Mouse (Mus musculus): ENCODE data around the gene Nudc. TPM values are rescaled to one million over a fixed set of nuclear protein-coding genes. Genes with fewer than 3 reads are reported as not detected.

Gene Nudc
- total and polyA plus RNA-seq, 2 experiments from 2014 or later, result 54.1 to 265 TPM

- H3K36me3 ChIP-seq (ENCODE audit: insufficient read depth, low read length), result no peaks in the 10 kb centered on the region
- peaks cover 19% of the 10 kb centered on the region; the same call in 1 of the 2 replicates for H3K27me3 ChIP-seq (ENCODE audit: insufficient read depth, low read length)
- H3K4me1 ChIP-seq (ENCODE audit: insufficient read depth, low read length), result no peaks in the 10 kb centered on the region
- H3K27ac ChIP-seq, result no peak overlapping the region
- no peak overlapping the region for H3K4me3 ChIP-seq (ENCODE audit: low read length)
- no peaks in the 10 kb centered on the region for H3K9me3 ChIP-seq (ENCODE audit: low read length)
- ATAC-seq (no peak), DNase-seq (ENCODE audit: low spot score) (no peak)
- no peak overlapping the region for H3K9ac ChIP-seq (replicated peaks; ENCODE audit: low read length)
- 61% methylated on average over 7 of the region's 7 CpGs for WGBS
- TF ChIP-seq CTCF (IDR thresholded peaks at IDR 0.05; ENCODE audit: low read depth), result no peak
- no peak overlapping the region for H3K4me2 ChIP-seq (ENCODE audit: low read depth, low read length)
Observed at GRCm38 (mm10) chr4:133501514-133501913, 44.3 kb downstream of the Nudc start.

- H3K4me2 ChIP-seq (ENCODE audit: low read depth, low read length), result peak within 1 kb of the TSS; percentile 89
- no peaks in the 10 kb centered on the region for H3K9me3 ChIP-seq (ENCODE audit: low read length)
- DNase-seq (ENCODE audit: low spot score) (peak; percentile 91), ATAC-seq (peak; percentile 87)
- no peak for TF ChIP-seq CTCF (IDR thresholded peaks at IDR 0.05; ENCODE audit: low read depth)
- under 1% methylated on average over 37 of the region's 53 CpGs for WGBS
- no peaks in the 10 kb centered on the region for H3K36me3 ChIP-seq (ENCODE audit: insufficient read depth, low read length)
- peak within 1 kb of the TSS; percentile 66 for H3K4me3 ChIP-seq (ENCODE audit: low read length)
- peak within 1 kb of the TSS; percentile 77 for H3K9ac ChIP-seq (replicated peaks; ENCODE audit: low read length)
- H3K27ac ChIP-seq, result peak within 1 kb of the TSS; percentile 49; the same call in 1 of the 2 replicates
- peaks cover 19% of the 10 kb centered on the region; the same call in 1 of the 2 replicates for H3K27me3 ChIP-seq (ENCODE audit: insufficient read depth, low read length)
- no peaks in the 10 kb centered on the region for H3K4me1 ChIP-seq (ENCODE audit: insufficient read depth, low read length)
Observed at GRCm38 (mm10) chr4:133498160-133498724, 47.6 kb downstream of the Nudc start, which contains the start of gene Trnp1. Gene Trnp1, minus strand, starts transcription at chr4:133498550.

- Histone ChIP-seq H3K27ac (peak overlapping the region; percentile 49; the same call in 1 of the 2 replicates), H3K9me3 (ENCODE audit: low read length) (no peaks in the 10 kb centered on the region), H3K4me1 (ENCODE audit: insufficient read depth, low read length) (no peaks in the 10 kb centered on the region), H3K4me2 (ENCODE audit: low read depth, low read length) (peak overlapping the region; percentile 89), H3K9ac (replicated peaks; ENCODE audit: low read length) (peak overlapping the region; percentile 77), H3K36me3 (ENCODE audit: insufficient read depth, low read length) (no peaks in the 10 kb centered on the region), H3K4me3 (ENCODE audit: low read length) (peak overlapping the region; percentile 66), H3K27me3 (ENCODE audit: insufficient read depth, low read length) (peaks cover 19% of the 10 kb centered on the region; the same call in 1 of the 2 replicates)
- no peak for TF ChIP-seq CTCF (IDR thresholded peaks at IDR 0.05; ENCODE audit: low read depth)
- peak; percentile 49 for DNase-seq (ENCODE audit: low spot score)
- WGBS, result under 1% methylated on average over 67 of the region's 70 CpGs
- ATAC-seq, result peak; percentile 27
Observed at GRCm38 (mm10) chr4:133497461-133498159, 48.2 kb downstream of the Nudc start.

DNA sequence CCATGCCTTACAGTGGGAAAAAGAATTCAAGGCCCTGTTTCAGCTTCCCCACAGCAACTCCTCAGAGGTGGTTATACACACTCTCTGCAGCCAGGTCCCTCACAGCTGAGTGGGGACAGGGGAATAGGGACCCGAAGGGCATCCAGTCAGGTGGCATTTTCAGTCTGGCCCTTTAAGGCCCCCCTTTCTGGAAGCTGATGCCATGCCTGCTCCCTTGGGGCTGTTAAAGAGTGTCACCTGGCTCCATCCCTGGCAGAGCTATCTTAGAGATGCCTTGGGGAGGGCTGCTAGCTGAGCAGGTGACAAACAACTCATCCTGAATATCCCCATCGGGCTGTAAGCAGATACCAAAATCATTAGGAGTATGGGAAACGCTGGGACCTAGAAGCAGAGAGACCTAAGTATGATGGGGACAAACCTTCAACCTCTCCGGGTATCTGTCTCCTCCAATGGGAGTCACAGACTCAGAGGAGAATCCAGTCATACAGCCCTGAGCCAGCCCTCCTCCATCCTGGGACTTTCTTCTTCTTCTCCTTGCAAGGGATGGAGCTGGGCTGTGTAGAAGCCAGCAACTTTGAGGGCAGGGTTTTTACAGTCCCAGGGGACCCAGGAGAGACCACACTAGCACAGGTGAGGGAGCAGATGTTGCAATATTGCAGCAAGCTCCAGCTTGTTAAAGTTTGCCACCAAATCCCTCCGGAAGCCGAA lies 48.9 kb downstream of the Nudc start:
- TF ChIP-seq CTCF (IDR thresholded peaks at IDR 0.05; ENCODE audit: low read depth), result no peak
- no peaks in the 10 kb centered on the region for H3K4me1 ChIP-seq (ENCODE audit: insufficient read depth, low read length)
- WGBS, result 21% methylated on average over 6 of the region's 6 CpGs
- no peak overlapping the region for H3K27ac ChIP-seq
- ATAC-seq, result no peak
- DNase-seq (ENCODE audit: low spot score), result no peak
- H3K4me3 ChIP-seq (ENCODE audit: low read length), result peak overlapping the region; percentile 66
- H3K27me3 ChIP-seq (ENCODE audit: insufficient read depth, low read length), result peaks cover 19% of the 10 kb centered on the region; the same call in 1 of the 2 replicates
- H3K36me3 ChIP-seq (ENCODE audit: insufficient read depth, low read length), result no peaks in the 10 kb centered on the region
- H3K4me2 ChIP-seq (ENCODE audit: low read depth, low read length), result peak overlapping the region; percentile 89
- no peaks in the 10 kb centered on the region for H3K9me3 ChIP-seq (ENCODE audit: low read length)
- H3K9ac ChIP-seq (replicated peaks; ENCODE audit: low read length), result peak overlapping the region; percentile 77; the same call in 1 of the 2 replicates

- WGBS, result 20% methylated on average over 7 of the region's 7 CpGs
- Histone ChIP-seq H3K27ac (no peak overlapping the region), H3K9ac (replicated peaks; ENCODE audit: low read length) (no peak overlapping the region), H3K4me1 (ENCODE audit: insufficient read depth, low read length) (no peaks in the 10 kb centered on the region), H3K4me3 (ENCODE audit: low read length) (no peak overlapping the region), H3K9me3 (ENCODE audit: low read length) (no peaks in the 10 kb centered on the region), H3K36me3 (ENCODE audit: insufficient read depth, low read length) (no peaks in the 10 kb centered on the region), H3K4me2 (ENCODE audit: low read depth, low read length) (peak overlapping the region; percentile 89), H3K27me3 (ENCODE audit: insufficient read depth, low read length) (peaks cover 19% of the 10 kb centered on the region; the same call in 1 of the 2 replicates)
- ATAC-seq (no peak), DNase-seq (ENCODE audit: low spot score) (peak; percentile 51)
- peak; percentile 43 for TF ChIP-seq CTCF (IDR thresholded peaks at IDR 0.05; ENCODE audit: low read depth)
Observed at GRCm38 (mm10) chr4:133495711-133496110, 50.1 kb downstream of the Nudc start.

DNA sequence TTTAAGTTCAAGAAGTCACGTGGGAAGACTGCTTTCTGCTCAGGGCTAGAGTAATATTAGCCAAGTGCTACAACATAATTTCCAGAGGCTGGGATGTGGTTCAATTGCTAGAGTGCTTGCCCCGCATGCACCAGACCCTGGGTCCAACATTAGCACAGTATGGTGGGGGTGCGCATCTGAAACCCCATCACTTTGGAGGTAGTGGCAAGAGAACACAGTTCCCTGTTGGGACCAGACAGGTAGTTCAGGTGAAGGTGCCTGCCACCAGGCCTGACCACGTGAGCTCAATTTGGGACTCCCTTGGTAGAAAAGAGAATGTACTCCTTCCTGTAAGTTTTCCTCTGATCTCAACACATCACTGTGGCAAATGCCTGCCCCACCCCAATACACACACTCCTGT lies 50.9 kb downstream of the Nudc start:
- Histone ChIP-seq H3K9me3 (ENCODE audit: low read length) (no peaks in the 10 kb centered on the region), H3K9ac (replicated peaks; ENCODE audit: low read length) (no peak overlapping the region), H3K27me3 (ENCODE audit: insufficient read depth, low read length) (peaks cover 12% of the 10 kb centered on the region; the same call in 1 of the 2 replicates), H3K36me3 (ENCODE audit: insufficient read depth, low read length) (no peaks in the 10 kb centered on the region), H3K4me1 (ENCODE audit: insufficient read depth, low read length) (no peaks in the 10 kb centered on the region), H3K4me2 (ENCODE audit: low read depth, low read length) (no peak overlapping the region), H3K27ac (no peak overlapping the region), H3K4me3 (ENCODE audit: low read length) (no peak overlapping the region)
- no peak for ATAC-seq
- 65% methylated on average over 4 of the region's 4 CpGs for WGBS
- DNase-seq (ENCODE audit: low spot score), result no peak
- TF ChIP-seq CTCF (IDR thresholded peaks at IDR 0.05; ENCODE audit: low read depth), result no peak
